Mouse (Mus musculus) kidney, postnatal 0 days (tissue): ENCODE measurements at regions not wholly inside any gene's neighbourhood (a gene's known extent, or its start where the extent isn't known, plus 50 kb on each side); places are given as distances from the start of the nearest gene placed in this dataset.

ENCODE experiments used
- ATAC-seq: fragments of 200-750 bp; cut with Nextera tagmentation; replicated peaks from 2 replicates; pipeline ENCODE4 v1.8.0; 2017; ENCODE audit warnings: low read depth, moderate number of reproducible peaks, moderate TSS enrichment, moderate library complexity; ENCODE audit not compliant: low FRiP score
- DNase-seq: peaks from one replicate; pipeline ENCODE4 v3.0.0-alpha.2; 2016; ENCODE audit warnings: low spot score
- H3K27ac ChIP-seq: fragments of 300-500 bp; sonication (generic); 2 replicates; pipeline ENCODE4 v1.5.1; 2014; ENCODE audit warnings: mild to moderate bottlenecking
- H3K27me3 ChIP-seq: fragments of 300-500 bp; sonication (generic); 2 replicates; pipeline ENCODE4 v1.6.1; 2014; ENCODE audit warnings: low read length, mixed read lengths; ENCODE audit not compliant: insufficient read depth
- H3K36me3 ChIP-seq: fragments of 300-500 bp; sonication (generic); 2 replicates; pipeline ENCODE4 v1.6.1; 2014; ENCODE audit warnings: low read length, mixed read lengths; ENCODE audit not compliant: insufficient read depth
- H3K4me1 ChIP-seq: fragments of 300-500 bp; sonication (generic); replicated peaks from 2 replicates; pipeline ENCODE4 v1.6.1; 2014; ENCODE audit warnings: antibody characterized with exemption, low read length, mixed read lengths; ENCODE audit not compliant: insufficient read depth
- H3K4me2 ChIP-seq: fragments of 300-500 bp; sonication (generic); 2 replicates; pipeline ENCODE4 v1.6.1; 2014; ENCODE audit warnings: mild to moderate bottlenecking, low read length, moderate library complexity, mixed read lengths
- H3K4me3 ChIP-seq: fragments of 300-500 bp; sonication (generic); replicated peaks from 2 replicates; pipeline ENCODE4 v1.5.1; 2014; ENCODE audit warnings: low read depth, low read length
- H3K9ac ChIP-seq: fragments of 300-500 bp; sonication (generic); 2 replicates; pipeline ENCODE4 v1.6.1; 2014; ENCODE audit warnings: low read depth, low read length
- H3K9me3 ChIP-seq: fragments of 300-500 bp; sonication (generic); replicated peaks from 2 replicates; pipeline ENCODE4 v1.6.1; 2016; ENCODE audit warnings: low read length, inconsistent platforms, mixed read lengths
- CTCF ChIP-seq: IDR thresholded peaks from 2 replicates; pipeline ENCODE4 v1.5.1; 2016; ENCODE audit warnings: antibody characterized with exemption, low read depth, mild to moderate bottlenecking, moderate library complexity
- WGBS: fragments of 180-500 bp; shearing (Covaris S2); extraction: QIAGEN DNeasy Blood & Tissue Kit; methylation state at CpG from one replicate; pipeline ENCODE4 v1.1.7; 2014; 5-methylcytosine and 5-hydroxymethylcytosine counted together

- DNase-seq (no peak), ATAC-seq (no peak)
- Histone ChIP-seq H3K36me3 (no peaks in the 10 kb centered on the region), H3K9me3 (no peaks in the 10 kb centered on the region), H3K27me3 (no peaks in the 10 kb centered on the region), H3K4me2 (no peak overlapping the region), H3K4me3 (no peak overlapping the region), H3K4me1 (no peaks in the 10 kb centered on the region), H3K27ac (no peak overlapping the region), H3K9ac (no peak overlapping the region)
- no peak for TF ChIP-seq CTCF
- WGBS: 22% methylated on average over 7 of the region's 7 CpGs
Measured at GRCm38 (mm10) chr9:52223509-52224113, 55.2 kb upstream of the Zc3h12c start.
